Mouse (Mus musculus) E14TG2a.4 (cell line): ENCODE data around the gene Frmd6.

Experiments
- CTCF ChIP-seq: conservative IDR thresholded peaks from 2 replicates; pipeline ENCODE4 v1.5.1; 2014; ENCODE audit warnings: low read length
- POU5F1 ChIP-seq: IDR thresholded peaks from 2 replicates; pipeline ENCODE4 v1.6.1; 2014; ENCODE audit warnings: low read length, borderline replicate concordance

GRCm38 (mm10) chr12:70849517-70850291 is 24.4 kb downstream of the Frmd6 start:
- TF ChIP-seq CTCF (no peak), POU5F1 (no peak)
